Mouse (Mus musculus): ENCODE data around the gene Ddo.

Gene Ddo

DNA sequence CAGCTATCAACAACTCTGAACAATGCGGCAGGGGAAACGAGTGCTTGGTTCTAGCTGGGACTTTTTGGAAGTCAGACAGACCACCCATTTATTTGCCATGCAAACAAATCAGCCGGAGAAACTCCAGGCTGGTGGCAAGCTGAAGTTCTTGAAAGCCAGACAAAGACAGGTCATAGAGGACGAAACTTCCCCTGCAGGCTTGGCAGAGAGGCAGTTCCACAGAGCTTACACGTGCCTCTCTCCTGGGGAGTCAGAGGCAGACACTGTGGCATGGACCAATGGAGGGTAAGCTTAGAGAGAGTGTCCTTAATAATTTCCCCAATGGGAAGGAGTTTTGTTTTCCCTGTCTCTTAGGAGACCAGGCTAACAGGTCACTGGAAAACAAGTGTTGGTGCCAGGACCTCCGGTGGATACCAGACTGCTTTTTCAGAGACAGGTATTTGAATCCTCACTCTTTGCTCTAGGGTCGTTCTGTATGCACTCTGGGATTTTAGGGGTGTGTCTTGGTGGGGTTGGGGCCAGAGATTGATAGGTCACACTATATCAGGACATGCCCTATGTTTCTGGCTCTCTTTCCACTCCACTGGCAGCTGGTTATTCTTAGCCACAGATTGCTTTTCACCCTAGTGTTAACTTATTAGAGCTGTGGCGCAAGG lies at the start of gene Ddo:
Ddo (plus strand) TSS at position 356 of the 656 bp plus-strand sequence.
- no peak for DNase-seq

DNA sequence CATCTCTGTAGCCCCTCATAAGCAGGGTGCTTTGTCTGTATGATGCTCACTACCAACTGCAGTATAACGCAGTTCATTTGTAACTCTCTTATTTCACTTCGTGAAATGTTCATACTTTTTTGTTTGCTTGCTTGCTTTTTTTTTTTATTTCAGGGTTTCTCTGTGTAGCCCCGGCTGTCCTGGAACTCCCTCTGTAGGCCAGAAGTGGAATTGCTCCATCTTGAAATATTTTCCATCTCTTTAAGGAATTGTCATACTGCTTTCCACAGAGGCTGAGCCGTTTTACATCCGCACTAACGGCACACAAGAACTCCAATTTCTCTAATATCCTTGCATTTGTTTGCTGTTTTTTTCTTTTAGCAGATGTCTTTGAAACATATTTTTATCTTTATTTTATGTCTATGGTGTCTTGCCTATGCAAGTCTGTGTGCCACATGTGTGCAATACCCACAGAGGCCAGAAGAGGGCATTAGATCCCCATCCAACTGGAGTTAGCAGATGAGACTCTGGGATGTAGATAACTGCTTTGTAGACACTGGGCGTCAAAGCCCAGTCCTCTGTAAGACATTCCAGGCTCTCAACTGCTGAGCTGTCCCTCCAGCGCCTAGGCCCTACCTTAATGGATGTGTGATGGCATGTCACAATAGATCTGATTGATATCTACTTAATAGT lies 46.1 kb upstream of the Ddo start:
- peak; percentile 32 for DNase-seq

DNA sequence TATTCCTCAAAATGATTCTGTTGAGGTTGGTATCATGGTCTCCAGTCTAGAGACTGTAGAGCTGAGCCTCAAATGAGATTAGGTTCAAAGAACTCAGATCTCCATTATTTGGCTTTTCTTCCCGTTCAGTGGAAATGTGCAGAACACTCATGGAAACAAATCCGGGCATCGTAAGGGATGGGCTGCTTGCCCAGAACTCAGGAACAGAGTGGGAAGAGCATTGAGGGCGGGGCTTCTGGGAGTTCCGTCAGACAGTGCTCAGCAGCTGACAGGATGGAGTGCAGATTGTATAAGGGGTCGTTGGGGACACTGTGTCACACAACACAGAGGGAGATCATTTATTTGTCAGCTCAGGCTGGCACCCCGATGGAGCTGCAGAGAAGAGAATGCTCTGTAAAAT lies 37.6 kb upstream of the Ddo start:
- DNase-seq = no peak

DNA sequence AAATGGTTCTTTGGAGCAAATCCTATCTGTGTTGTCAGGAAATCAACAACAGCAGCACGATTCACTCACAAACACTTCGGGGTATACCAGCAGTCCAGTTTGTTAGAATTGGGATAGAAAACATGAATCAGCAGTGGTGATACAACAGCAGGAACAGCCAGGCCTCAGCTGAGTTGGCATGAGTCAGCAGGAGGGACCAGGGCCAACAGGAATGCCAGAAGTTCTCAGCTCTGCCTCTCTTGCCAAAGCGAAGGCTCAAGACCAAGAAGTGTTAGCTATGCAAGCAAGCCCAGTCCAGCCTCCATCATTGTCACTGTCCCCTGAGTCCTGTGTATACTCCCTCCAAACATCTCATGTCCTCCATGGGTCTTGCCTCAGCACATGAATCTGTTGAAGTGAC lies 32.6 kb upstream of the Ddo start:
- DNase-seq = no peak

DNA sequence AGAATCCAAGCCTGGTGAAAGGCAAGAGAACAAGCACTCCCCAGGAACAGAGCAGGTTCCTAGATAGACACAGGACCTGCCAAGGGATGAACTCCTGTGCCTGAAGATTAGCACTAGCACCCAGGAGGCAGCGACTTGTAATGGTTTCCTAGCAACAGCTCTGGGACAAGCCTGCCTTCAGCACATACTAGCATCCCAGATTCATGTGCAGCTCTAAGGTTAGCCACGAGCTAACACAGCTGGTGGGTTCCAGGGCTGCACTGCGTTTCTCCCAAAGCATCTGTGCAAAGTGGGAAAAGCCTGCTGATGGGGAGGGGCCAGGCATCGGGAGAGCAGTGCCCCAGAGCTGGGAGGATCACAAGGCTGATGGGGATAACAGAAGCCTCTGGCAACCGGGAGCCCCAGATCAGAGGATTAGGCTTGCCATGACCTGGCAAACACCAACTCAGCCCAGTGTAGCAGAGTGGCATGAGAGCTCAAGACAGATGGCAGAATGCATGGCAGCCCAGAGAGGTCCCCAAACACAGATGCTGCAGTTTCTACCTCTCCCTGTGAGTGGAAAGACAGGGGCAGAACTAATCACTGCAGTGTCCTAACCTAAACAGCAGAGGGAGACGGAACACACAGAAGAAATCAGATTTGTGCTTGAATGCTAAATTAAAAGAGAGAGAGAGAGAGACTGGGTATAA lies 25.0 kb upstream of the Ddo start:
- no peak for DNase-seq

DNA sequence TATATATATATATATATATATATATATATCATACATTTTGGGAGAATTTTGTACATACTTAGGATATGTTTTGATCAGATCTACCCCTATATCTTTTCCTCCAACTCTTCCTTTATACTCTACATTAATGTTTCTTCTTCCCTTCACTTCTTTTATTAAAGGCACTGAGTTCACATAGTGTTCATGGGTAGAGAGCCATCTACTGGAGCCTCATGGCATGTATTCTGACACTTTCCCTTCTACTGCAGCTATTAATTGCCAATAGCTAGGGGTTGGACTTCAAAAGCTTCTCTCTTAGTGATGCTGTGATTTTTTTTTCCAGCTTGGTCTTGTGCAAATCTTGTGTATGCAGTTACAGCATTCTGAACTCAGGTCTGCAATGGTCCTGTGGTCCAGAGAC lies 11.8 kb upstream of the Ddo start:
- no peak for DNase-seq

DNA sequence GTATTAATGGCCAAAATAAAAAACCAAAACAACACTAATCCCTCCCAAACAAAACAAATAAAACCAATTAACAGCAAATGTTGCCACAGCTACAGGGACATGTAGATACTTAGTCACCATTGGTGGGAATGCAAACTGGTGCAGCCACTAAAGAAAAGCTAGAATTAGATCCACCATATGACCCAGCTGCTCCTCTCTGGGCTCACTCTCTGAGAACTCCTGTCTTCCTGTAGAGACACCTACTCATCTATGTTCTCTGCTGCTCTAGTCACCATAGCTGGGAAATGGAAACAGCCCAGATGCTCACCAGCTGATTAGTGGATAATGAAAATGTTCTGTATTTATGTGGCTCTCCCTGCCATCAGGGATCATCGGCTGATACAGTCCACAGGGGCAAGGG lies 10.1 kb upstream of the Ddo start:
- DNase-seq = no peak

DNA sequence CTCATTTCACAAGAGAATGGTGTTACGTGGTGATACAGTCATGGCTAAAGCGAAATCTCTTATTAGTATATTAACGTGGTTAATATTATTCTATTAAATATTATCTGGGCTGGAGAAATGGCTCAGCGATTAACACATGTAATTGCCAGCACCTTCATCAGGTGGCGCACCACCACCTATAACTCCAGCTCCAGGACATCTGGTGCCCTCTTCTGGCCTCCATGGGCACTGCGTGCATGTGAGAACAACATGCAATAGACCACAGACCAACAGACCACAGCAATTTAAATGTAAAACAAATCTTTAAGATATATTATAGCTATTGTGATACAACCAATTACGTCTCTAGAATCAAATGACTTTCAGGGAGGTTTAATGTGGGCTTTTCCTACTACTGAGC lies 671 bp upstream of the Ddo start:
- peak; percentile 41 for DNase-seq

DNA sequence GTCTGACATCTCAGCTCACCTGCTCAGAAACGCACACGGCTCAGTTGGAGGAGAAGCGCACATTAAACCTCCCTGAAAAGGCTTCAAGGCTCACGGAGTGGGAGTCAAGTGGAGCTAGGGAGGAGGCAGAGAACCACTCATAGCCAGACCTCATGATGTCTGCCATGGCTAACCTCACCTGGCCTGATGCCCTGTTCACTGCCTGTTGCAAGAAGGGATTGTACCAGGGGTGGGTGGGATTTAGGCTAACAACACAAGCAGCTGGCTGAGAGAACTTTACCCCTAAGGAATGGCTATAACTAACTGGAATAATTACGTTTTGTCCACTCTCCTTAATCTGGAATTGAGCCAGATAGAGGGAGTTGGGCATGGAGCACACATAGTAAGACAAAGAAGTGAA lies 646 bp downstream of the Ddo start:
- no peak for DNase-seq

DNA sequence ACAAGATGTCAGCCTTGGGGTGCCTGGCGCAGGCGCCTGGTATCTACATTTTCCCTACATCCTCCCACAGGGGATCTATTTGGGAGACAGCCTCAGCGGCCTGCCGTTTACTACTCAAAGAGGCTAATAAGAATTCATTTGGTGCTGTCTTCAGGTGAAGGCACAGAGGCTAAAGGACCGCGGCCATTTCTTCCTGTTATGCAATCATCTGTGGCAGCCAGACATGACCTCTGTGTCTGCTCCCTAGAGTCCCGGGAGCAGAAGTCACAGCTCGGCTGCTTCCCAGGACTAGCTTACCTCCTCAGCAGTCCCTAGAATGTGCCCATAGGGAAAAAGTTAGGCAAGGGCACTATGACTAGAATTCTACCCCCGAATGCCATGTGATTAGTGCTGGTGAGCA lies 1.1 kb downstream of the Ddo start:
- DNase-seq = no peak

DNA sequence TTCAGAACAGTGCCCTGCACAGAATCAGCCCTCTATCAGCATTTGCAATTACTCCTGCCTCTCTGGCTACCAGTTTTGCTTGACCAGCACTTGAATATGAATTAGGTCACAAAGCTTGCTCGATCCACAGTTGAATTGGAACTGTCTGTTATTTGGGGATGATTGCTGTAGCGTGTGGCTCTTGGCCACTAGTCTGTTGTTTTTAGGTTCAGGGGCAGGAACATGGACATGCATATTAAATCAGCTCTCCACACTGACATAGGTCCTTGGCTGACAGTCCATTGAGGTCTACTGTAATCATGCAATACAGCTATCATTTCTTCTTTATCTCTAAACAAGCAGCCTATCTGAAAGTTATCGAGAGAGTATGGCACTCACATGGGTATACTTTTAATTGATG lies 2.3 kb downstream of the Ddo start:
- DNase-seq = no peak

DNA sequence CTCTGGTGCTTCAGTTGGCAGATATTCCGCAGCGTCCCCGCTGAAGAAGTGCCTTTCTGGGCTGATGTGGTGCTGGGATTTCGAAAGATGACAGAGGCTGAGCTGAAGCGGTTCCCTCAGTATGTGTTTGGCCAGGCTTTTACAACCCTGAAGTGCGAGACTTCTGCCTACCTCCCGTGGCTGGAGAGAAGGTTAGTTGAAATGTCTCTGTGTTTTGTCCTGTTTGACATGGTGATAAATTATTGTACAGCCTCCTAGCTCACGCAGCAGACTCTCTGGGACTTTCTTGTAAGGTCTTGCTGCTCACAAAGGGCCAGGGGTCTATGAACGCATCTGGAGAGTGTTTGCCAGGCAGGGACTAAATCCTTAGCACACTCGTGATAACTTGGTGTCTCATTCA lies 7.5 kb downstream of the Ddo start:
- DNase-seq = no peak

DNA sequence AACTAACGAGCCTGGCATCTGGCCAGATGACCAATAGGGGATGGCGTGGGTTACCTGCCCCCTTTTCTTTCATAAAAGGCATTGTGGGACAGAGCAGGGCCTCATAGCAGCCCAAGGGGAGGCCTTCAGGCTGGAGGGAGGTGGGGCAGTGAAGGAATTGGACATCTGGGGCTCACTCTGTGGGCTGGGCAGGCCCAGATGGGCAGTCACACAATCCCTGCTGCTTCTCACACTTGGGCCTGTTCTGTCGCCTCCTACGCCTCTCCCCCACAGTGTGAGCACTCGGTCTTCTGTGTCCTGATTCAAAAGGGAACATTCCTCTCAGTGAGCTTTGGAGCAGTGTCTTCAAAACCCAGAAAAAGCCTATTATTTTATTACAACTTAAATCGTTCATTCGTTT lies 8.5 kb downstream of the Ddo start:
- DNase-seq = no peak

DNA sequence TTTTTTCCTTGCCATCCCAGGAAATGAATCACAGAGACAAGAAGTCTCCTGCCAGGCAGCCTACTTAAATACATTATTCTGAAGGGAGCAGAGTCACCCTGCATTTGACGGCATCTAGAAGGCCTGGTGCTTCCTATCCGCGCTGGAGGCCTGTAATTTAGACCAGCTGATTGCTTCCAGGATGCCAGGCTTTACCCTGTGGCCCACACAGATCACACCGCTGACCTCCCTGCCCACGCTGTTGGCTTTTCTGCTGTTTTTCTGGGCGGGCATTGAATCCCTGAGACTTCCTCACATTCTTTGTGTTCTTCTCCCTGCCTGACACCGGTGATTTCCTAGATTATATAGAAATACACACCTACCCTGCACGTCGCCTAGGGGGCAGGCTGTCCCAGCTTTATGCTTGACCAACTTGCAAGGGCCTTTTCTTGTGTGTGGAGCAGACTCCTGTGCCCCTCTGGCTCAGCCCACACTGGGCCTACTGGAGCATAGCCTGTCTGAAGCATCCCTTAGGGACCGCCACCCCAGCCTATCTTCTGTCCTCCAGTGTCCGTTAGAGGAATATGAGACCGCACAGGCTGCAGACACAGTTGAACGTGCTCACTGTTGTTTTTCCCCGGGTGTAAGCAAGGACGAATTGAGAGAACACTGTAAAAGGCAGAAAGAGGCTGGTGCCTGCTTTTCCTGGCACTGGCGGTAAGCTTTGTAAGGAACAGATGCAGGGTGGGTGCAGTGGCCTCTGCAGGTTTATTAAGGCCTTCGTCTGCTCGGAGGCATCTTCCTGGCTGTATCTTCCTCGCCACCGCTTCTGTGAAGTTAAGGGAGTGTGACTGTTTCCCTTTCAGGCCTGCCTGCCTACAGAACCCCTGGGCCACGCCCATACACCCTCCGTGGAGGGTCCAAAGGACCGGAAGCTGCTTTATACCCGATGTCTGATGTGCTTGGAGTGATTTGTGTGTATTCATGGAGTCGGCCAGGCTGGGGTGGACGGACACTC lies 9.3 kb downstream of the Ddo start:
- no peak for DNase-seq

DNA sequence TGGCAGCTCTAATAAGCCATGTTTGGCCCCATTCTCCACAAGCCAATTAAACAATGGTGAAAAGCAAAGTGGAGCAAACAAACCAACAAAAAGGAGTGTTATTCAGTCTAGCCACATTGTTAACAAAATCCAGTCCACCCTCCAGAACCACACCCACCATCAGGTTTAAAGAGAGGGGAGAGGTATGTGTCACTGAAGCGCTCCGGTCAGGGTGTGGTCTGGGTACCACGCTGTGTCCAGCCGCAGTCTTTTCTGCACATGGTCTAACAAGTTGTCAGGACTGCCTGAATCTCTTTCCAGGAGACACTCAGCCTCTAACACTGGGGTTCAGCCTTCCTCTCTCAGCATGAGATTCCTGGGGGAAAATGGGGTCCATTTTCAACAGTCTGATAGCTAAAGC lies 10.6 kb downstream of the Ddo start:
- no peak for DNase-seq

DNA sequence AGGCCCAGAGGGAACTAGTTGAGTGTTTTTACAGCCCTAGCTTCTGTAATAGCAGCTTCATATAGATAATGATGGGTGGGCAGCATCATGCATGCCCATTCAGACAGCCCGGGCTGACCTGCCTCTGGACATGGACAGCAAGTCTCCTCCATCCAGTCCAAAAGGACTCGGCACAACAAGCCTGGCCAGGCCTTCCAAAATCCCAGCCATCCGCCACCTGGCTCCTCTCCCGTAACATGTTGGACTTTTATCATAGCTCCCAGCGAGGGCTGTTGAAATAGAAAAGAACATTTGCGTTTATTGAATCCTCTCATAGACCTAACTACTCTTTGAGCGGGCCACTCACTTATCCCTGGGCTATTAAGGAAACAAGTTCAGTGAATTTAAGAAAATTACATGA lies 12.1 kb downstream of the Ddo start:
- DNase-seq = no peak

DNA sequence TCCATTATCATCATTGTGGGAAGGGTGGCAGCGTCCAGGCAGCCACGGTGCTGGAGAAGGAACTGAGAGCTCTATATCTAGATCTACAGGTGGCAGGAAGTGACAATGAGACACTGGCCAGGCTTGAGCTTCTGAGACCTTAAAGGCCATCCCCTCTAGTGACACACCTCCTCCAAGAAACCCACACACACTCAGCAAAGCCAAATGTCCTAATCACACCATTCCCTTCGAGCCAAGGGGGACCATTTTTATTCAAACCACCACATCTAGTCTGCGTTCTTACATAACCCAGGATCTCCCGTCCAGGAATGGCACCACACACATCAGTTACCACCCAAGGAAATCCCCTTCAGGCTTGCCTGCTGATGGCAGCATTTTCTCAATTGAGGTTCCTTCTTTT lies 13.3 kb downstream of the Ddo start:
- DNase-seq = no peak

DNA sequence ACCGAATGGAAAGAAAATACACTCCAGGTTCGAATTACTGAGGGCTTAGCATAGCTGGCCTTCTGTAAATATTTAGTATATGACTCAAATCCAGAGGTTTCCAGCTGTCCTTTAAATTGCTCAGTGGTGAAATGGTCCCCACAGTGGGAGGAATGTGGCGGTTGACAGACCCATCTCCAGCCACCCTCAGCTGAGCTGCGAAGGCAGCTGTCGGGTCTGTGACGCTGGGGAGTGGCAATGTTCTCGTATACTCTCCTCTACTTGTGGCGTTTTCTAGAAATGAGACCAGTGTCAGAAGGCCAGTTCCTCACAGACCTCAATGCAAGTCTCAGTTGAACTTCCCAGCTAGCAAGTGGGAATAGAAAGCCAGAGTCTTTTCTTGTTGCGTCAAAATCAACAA lies 14.6 kb downstream of the Ddo start:
- DNase-seq = no peak

DNA sequence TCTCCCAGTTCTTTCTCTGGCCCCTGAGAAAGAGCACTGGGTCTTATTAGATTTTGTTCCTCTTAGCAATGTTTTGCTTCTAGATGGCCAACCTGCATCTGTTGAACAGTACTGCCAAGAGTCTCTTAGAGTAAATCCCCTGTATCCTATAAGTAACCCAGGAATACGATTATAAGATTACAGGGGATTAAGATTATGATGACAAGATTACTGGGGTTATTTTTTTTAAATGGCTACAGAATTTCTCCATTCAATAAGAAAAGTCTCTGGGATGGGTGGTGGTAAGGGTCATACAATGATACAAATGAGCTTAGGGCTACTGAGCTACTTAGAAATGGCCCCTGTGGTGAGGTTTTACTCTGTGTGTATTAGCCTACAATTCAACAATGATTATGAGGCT lies 15.5 kb downstream of the Ddo start:
- no peak for DNase-seq

DNA sequence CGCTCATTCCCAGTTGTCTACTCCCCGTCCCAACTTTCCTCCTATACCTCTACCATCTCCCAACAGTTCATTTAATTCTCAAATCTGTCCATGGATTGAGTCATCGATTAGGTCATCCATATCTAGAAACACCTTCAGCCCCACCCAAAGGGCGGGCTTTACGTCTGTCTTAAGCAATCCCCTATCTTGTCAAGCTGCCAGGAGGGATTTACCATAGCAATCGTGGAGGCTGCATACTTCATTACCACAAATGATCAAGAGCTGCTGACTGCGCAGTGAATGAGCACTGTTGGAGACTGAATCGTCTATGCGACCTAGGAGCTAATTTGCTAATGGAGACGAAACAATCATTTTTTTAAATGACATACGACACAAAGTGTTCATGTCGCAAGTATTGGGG lies 19.0 kb downstream of the Ddo start:
- no peak for DNase-seq

DNA sequence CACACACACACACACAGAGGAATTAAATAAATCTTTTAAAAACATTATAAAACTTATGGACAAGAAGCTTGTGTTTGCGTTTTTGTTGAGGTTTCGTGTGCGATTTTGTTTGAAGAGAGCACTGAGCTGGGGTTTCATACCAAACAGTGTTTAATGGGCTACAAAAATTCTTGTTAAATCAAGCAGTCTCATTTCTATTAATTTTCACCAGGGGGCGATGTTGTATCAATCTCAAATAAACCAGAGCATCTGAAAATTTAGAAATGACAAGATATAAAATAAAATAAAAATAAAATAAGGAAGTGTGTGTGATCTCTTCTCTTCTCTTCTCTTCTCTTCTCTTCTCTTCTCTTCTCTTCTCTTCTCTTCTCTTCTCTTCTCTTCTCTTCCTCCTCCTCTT lies 19.8 kb downstream of the Ddo start:
- DNase-seq = no peak

DNA sequence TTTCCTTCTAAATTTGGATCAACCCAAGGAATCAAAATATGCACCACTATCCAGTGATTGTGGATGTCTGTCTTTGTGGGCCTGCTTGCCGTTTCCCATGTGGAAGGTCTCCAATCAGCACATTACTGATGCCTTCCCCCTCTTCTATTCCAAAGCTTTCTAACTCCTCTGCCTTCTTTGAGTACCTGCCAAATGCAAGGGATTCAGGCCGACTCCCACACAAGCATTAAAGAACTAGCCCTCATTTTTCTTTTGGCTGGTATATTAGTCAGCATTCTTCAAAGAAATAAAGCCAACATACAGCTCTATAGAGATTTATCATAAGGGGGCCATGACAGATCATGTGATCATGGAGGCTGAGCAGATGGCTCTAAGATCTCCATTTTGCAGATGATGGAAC lies 21.9 kb downstream of the Ddo start:
- DNase-seq = no peak

DNA sequence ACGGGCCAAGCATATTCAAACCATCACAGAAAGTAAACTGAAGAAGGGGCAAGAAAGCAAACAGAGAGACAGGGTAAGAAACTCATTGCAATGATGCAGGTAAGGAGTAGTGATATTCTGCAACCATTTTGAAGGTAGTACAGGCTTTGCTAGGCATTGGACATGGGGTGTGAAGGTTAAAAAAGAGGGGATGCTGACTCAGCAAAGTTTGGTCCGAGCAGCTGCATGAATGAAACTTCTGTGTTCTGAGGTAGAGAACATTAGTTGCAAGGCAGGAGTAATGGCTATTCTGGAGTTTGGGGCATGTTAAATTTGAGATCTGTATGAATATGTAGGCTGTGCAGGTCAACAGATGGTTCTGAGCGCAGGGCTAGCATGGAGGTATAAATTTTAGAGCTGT lies 35.5 kb downstream of the Ddo start:
- DNase-seq = no peak

All from liver (tissue).